Mouse (Mus musculus) thymus, postnatal 25 days (tissue): Measurements from ENCODE around the gene Lrrc73.

Experiments
- DNase-seq: peaks from one replicate; pipeline ENCODE4 v3.0.0; 2022

Gene Lrrc73

DNA sequence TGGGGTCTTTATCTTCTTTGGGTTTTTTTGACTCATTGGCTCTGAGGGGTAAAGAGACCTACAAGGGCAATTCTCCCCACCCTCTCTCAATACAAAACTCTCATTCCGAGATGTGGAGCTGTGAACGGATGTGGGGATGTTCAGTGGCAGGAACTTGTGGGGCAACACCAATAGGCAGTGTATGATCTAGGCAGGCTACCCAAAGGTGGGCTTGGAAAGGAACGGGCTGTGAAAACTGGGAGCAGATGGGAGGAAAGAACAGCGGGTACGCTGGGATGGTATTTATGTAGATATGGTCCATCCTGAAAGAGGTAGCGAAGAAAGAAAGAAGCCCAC, 43.7 kb downstream of the Lrrc73 start:
- DNase-seq = no peak

DNA sequence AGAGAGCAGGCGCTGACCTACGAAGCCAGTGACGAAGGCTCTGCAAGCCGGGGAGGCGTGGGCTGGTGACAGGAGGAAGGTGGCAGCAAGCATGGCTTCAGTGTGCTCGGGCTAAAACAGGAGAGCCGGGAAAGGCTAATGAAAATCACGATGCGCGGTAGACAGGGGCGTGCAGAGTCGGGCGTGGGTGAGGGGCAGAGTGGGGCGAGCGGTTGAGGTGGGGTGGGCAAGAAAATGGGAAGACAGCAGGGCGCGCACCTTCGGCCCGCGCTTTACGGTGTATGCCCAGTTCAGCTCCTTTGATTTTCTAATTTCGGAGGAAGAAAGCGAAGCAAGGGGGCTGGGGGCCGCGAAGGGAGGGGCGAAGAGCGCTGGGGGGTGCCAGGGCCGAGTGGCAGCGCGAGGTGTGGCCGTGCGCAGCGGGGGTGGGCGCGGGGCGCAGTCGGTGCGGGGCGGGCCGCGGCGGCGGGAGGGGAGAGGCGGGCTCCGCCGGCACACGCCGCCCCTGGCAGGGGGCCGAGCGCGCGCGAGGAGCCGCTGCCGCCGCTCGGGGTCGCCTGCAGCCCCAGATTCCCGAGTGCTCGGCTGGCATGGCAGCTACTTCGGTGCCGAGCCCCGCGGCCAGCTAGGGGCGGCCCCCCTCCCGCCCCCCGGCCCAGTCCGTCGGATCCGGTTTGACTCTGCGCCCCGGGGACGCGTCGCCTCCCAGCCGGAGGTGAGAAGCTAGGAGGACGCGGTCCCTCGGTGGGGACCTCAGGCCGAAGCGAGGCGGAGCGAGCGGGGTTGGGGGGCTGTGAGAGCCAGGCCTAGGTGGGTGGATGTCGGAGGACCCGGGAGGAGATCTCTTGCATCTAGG, 44.3 kb downstream of the Lrrc73 start, which contains the start of gene Dlk2:
Gene Dlk2 (plus strand): TSS at position 58 of the 856 bp plus-strand sequence.
- no peak for DNase-seq

DNA sequence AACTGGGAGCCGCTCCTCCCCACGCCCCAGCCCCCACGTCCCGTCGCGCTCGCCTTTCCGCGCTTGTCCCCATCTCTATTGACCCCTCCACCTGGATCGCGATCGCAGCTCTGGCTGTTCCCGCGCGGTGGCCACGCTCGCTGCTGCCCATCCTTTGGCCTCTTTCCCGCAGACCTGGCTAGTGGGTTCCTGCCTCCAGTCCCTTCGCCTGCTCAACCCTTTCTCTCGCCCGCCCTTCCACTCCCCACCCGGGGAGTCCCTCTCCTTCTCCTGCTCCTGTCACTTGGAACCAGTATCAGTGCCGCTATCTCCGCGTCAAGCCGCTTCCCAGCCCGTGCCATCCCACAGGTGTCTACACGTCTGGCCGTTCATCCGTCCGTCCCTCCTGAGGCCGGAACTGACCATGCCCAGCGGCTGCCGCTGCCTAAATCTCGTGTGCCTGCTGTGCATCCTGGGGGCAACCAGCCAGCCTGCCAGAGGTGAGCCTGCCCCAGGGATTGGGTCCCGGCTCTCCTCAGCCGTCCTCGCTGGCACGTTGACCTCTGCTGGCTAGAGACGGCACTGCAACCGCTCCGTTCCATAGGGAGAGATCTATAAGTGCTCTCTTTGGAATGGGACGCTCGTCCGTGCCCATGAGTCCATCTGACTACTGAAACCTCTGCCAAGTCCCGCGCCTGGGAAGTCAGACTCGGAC, 45.0 kb downstream of the Lrrc73 start:
- DNase-seq = peak; percentile 81

DNA sequence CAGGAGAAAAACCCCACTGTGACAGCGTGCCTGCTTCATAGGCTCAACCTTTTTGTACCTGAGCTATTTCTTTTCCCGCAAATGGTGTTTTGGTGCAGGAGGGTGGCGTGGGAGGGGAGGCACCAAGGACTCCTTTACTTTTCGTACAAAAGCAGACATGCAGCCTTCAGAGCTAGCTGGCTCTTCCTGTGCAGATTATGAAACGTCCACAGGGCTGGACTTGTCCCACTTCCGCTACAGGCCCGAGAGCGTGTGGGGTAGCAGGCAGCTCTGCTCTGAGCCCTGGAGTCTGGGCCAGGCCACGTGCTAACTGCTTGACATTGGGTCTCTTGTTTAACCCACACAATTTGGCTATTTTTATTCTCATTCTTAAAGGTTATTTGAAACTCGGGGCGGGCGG, 48.6 kb downstream of the Lrrc73 start:
- no peak for DNase-seq

DNA sequence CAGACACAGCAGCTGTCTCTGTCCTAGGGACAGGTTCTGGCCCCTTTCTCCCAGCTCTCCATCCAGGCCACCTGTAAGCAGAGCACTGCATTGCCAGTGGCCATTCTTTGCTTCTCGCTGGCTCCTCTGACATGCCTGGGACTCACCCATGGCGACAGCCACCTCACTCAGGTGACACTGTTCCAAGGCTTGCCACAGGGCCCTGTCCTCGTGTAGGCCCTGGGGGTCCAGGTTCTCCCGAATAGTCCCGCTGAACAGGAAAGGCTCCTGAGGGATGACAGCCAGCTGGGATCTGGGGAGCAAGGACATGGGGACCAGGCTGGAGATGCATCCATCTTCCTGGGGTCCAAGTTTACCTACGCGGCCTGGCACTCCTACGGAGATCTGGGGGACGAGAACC, 50.9 kb downstream of the Lrrc73 start:
- no peak for DNase-seq
